Mouse (Mus musculus) ES-E14 (cell line): ENCODE results near the gene Prkcb. TPM values are rescaled to one million over a fixed set of nuclear protein-coding genes. Genes with fewer than 3 reads are reported as not detected.

ENCODE experiments used
- DNase-seq: peaks from one replicate; pipeline ENCODE4 v3.0.0-alpha.2; 2013; ENCODE audit warnings: low read depth, low spot score
- H3K27ac ChIP-seq: 2 replicates; pipeline ENCODE4 v1.5.1; 2012; ENCODE audit warnings: low read depth, mild to moderate bottlenecking, low read length, moderate library complexity, mixed read lengths; ENCODE audit not compliant: poor library complexity, insufficient read depth, severe bottlenecking
- H3K36me3 ChIP-seq: 2 replicates; pipeline ENCODE4 v1.6.1; 2012; ENCODE audit warnings: mild to moderate bottlenecking, low read length, moderate library complexity, mixed read lengths; ENCODE audit not compliant: control insufficient read depth, poor library complexity, insufficient read depth, severe bottlenecking
- H3K4me1 ChIP-seq, 2 experiments: fragments of 150-350 bp in 1 of 2; sonication (generic) in 1 of 2; 2 replicates each; pipeline ENCODE4 v1.6.1; 2012; ENCODE audit warnings: low read length in 2 of 2, mild to moderate bottlenecking in 1 of 2, mixed read lengths in 1 of 2; ENCODE audit not compliant: control insufficient read depth in 2 of 2, insufficient read depth in 2 of 2, poor library complexity in 1 of 2
- H3K4me3 ChIP-seq, 2 experiments: fragments of 150-350 bp in 1 of 2; sonication (generic) in 1 of 2; 2 replicates each; pipeline ENCODE4 v1.5.1; 2012; ENCODE audit warnings: low read length in 2 of 2, low read depth in 1 of 2, mild to moderate bottlenecking in 1 of 2, mixed read lengths in 1 of 2; ENCODE audit not compliant: insufficient read depth in 1 of 2, poor library complexity in 1 of 2, severe bottlenecking in 1 of 2
- H3K9ac ChIP-seq: 2 replicates; pipeline ENCODE4 v1.6.1; 2012; ENCODE audit warnings: low read depth, mild to moderate bottlenecking, low read length, mixed read lengths; ENCODE audit not compliant: poor library complexity, insufficient read depth, severe bottlenecking
- H3K9me3 ChIP-seq: fragments of 150-350 bp; sonication (generic); 2 replicates; pipeline ENCODE4 v1.6.1; 2012; ENCODE audit warnings: low read depth, mild to moderate bottlenecking, low read length; ENCODE audit not compliant: control insufficient read depth, insufficient read depth
- CHD2 ChIP-seq: IDR thresholded peaks from 2 replicates; pipeline ENCODE4 v1.6.1; 2014; ENCODE audit warnings: mild to moderate bottlenecking, low read depth, low read length, inconsistent platforms
- HCFC1 ChIP-seq: IDR thresholded peaks from 2 replicates; pipeline ENCODE4 v1.6.1; 2012; ENCODE audit warnings: low read length, inconsistent platforms, borderline replicate concordance; ENCODE audit not compliant: insufficient read depth
- MAFK ChIP-seq: IDR thresholded peaks from 2 replicates; pipeline ENCODE4 v1.6.1; 2014; ENCODE audit warnings: mild to moderate bottlenecking, low read depth, low read length, inconsistent platforms; ENCODE audit not compliant: insufficient read depth
- ZC3H11A ChIP-seq: IDR thresholded peaks from 2 replicates; pipeline ENCODE4 v1.6.1; 2012; ENCODE audit warnings: low read depth, mild to moderate bottlenecking, inconsistent platforms, low read length, borderline replicate concordance
- ZNF384 ChIP-seq: IDR thresholded peaks from 2 replicates; pipeline ENCODE4 v1.6.1; 2012; ENCODE audit warnings: low read depth, low read length, inconsistent platforms
- in situ Hi-C, 2 experiments: fragments of 600-800 bp; cut with MboI; formaldehyde crosslinking; loops; one replicate each; pipeline ENCODE4 v1.15.1; 2025; ENCODE audit warnings: low sequenced_read_pairs in 2 of 2, inconsistent platforms in 1 of 2; ENCODE audit not compliant: unreplicated experiment in 2 of 2
- total RNA-seq: library from RNA; depleted of rRNA; stranded (reverse); fragments of 300-350 nt; gene quantifications from 2 replicates; pipeline ENCODE4 v1.2.3, GENCODE M21; 2012

The Prkcb gene
- total RNA-seq, 1 experiment: 6.1 TPM

- H3K36me3 ChIP-seq: no peaks in the 10 kb centered on the region
- TF ChIP-seq HCFC1 (no peak), MAFK (no peak), CHD2 (no peak), ZNF384 (no peak), ZC3H11A (no peak)
- H3K9me3 ChIP-seq: no peaks in the 10 kb centered on the region
- no peak for DNase-seq
- peaks cover 4 to 8% of the 10 kb centered on the region in 2 experiments; a peak in 2 of 4 replicates for H3K4me1 ChIP-seq
- H3K9ac ChIP-seq: no peak overlapping the region
- H3K27ac ChIP-seq: no peak overlapping the region
- in situ Hi-C loops: no loop called here
- no peak overlapping the region for H3K4me3 ChIP-seq
Measured at GRCm38 (mm10) chr7:122579461-122580157, 291.1 kb downstream of the Prkcb start.

DNA sequence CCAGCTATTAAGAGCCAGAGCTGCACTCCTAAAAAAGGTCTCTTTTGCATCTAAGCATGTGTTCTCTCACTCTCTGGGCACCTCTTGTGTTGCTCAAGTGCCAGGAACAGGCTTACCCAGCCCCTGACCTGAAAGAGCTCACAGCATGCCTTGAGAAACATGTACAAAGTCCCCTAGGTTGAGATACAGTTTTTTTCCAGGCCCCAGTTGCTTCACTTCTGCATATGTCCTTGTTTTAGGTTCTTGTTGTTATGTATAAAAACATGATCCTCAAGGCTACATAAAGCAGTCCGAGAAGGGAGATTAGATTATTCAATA is 291.6 kb downstream of the Prkcb start:
- H3K36me3 ChIP-seq: no peaks in the 10 kb centered on the region
- TF ChIP-seq CHD2 (no peak), ZNF384 (no peak), HCFC1 (no peak), ZC3H11A (no peak), MAFK (no peak)
- no peak overlapping the region for H3K9ac ChIP-seq
- no peak for DNase-seq
- no peaks in the 10 kb centered on the region for H3K9me3 ChIP-seq
- peaks cover 2 to 5% of the 10 kb centered on the region in 2 experiments; a peak in 2 of 4 replicates for H3K4me1 ChIP-seq
- H3K4me3 ChIP-seq: no peak overlapping the region
- H3K27ac ChIP-seq: no peak overlapping the region
- in situ Hi-C loops: no loop called here

DNA sequence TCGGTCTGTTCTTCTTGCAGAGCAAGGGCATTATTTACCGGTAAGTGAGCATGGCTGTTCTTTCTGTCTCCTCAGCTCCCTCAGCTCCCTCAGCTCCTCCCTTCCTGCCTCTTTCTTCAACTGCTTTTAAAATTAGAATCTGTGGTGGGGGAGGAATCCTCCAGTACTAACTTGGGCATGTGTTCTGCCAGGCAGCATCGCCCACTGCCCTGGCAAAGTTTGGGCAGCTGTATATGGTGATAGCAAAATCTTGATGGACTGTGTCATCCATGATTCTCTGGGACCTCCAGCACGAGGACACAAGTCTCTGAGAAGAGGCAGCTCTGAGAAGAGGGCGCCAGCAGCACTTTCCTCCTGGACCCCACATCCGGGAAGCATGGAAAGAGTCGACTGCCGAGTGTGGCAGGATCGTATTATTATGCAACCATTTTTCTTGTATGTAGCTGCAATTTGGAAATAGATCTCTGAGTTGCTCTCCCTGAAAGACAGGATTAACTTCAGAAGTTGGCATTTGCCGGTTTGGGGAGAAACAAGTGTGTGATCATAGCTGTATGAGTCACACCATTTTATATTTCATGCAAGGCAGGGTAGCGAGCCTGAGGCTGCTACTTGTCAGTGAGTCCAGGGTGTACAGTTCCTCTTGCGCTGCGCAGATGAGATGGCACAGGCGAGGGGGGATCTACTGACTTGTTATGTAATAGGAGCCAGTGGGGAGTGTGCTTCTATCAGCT is 296.0 kb downstream of the Prkcb start:
- Histone ChIP-seq H3K27ac (no peak overlapping the region), H3K9me3 (no peaks in the 10 kb centered on the region), H3K36me3 (no peaks in the 10 kb centered on the region), H3K4me3 (no peak overlapping the region), H3K9ac (no peak overlapping the region), H3K4me1 (no peaks in the 10 kb centered on the region)
- in situ Hi-C loops: no loop called here
- no peak for TF ChIP-seq CHD2
- DNase-seq: no peak

GRCm38 (mm10) chr7:122595897-122596296 is 307.3 kb downstream of the Prkcb start:
- in situ Hi-C loops: no loop called here
- no peak for DNase-seq
- Histone ChIP-seq H3K9ac (no peak overlapping the region), H3K4me3 (no peak overlapping the region), H3K27ac (no peak overlapping the region), H3K36me3 (no peaks in the 10 kb centered on the region), H3K9me3 (no peaks in the 10 kb centered on the region), H3K4me1 (peaks cover 3 to 4% of the 10 kb centered on the region in 2 experiments; a peak in 3 of 4 replicates)
- TF ChIP-seq HCFC1: no peak
- TF ChIP-seq MAFK: no peak
